Mouse (Mus musculus) heart, embryonic 13.5 days (tissue): Measurements from ENCODE around the gene Rab11b. TPM values are rescaled to one million over a fixed set of nuclear protein-coding genes. Genes with fewer than 3 reads are reported as not detected.
"Not testable (repeated sequence)": the region's sequence is repeated elsewhere in the genome, so short reads cannot be mapped to it uniquely, and the experiment has no call there.

ENCODE experiments used
- ATAC-seq: fragments of 200-750 bp; cut with Nextera tagmentation; 2 replicates; pipeline ENCODE4 v1.8.0; 2017; ENCODE audit warnings: moderate TSS enrichment; ENCODE audit not compliant: insufficient number of reproducible peaks, low FRiP score, low TSS enrichment; ENCODE audit errors: extremely low read depth
- H3K27ac ChIP-seq: fragments of 300-500 bp; sonication (generic); replicated peaks from 2 replicates; pipeline ENCODE4 v1.5.1; 2015; ENCODE audit warnings: moderate library complexity, mild to moderate bottlenecking, inconsistent platforms
- H3K27me3 ChIP-seq: fragments of 300-500 bp; sonication (generic); replicated peaks from 2 replicates; pipeline ENCODE4 v1.6.1; 2015; ENCODE audit warnings: mild to moderate bottlenecking, inconsistent platforms
- H3K36me3 ChIP-seq: fragments of 300-500 bp; sonication (generic); 2 replicates; pipeline ENCODE4 v1.6.1; 2015; ENCODE audit warnings: mild to moderate bottlenecking, inconsistent platforms
- H3K4me1 ChIP-seq: fragments of 300-500 bp; sonication (generic); 2 replicates; pipeline ENCODE4 v1.6.1; 2015; ENCODE audit warnings: inconsistent platforms
- H3K4me2 ChIP-seq: fragments of 300-500 bp; sonication (generic); 2 replicates; pipeline ENCODE4 v1.6.1; 2015; ENCODE audit warnings: inconsistent platforms, mild to moderate bottlenecking, moderate library complexity
- H3K4me3 ChIP-seq: fragments of 300-500 bp; sonication (generic); 2 replicates; pipeline ENCODE4 v1.5.1; 2015; ENCODE audit warnings: moderate library complexity, mild to moderate bottlenecking, inconsistent platforms
- H3K9ac ChIP-seq: fragments of 300-500 bp; sonication (generic); 2 replicates; pipeline ENCODE4 v1.6.1; 2015; ENCODE audit warnings: inconsistent platforms, mild to moderate bottlenecking, moderate library complexity
- H3K9me3 ChIP-seq: fragments of 300-500 bp; sonication (generic); 2 replicates; pipeline ENCODE4 v1.6.1; 2016; ENCODE audit warnings: inconsistent platforms
- WGBS: fragments of 180-500 bp; shearing (Covaris S2); methylation state at CpG from one replicate; pipeline ENCODE4 v1.1.7; 2015; ENCODE audit warnings: mixed read lengths; 5-methylcytosine and 5-hydroxymethylcytosine counted together
- polyA plus RNA-seq: library from polyadenylated mRNA; unstranded; fragments of >200 nt; fragmentation: Nextera tagmentation; extraction: Ambion mirVana; gene quantifications from 2 replicates; pipeline ENCODE4 v1.2.1, GENCODE M21; 2015

The Rab11b gene
- polyA plus RNA-seq, 1 experiment from 2014 or later: 318 TPM

DNA sequence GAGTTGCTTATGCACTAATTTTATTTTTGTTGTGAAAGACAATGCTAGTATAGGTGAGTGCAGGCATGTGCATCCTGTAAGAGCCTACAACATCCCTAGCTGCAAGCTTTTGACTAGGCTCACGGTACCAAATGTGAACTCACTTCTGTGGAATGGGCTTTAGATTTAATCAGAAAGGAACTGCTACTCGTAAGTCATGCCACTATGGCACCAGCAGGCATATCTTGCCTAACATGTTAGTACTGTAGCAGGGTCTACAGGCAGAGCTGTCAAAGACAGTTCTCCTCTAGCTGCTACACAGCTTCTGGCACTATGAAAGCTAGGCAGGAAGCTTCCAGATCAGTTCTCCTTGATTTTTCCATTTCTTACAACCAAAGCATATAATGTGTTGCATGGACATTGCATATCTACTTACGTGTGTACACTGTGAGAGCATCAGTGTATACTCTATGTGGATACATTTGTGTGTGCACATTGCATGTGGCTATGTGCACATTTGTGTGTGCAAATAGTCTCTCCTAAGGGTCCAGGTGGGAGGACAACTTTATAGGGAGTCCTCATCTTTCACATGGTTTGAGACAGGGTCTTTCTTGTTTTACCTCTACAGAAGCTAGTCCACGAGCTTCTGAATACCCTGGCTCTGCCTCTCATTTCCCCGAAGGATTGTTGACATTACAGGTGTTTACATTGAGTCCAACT, 15.5 kb downstream of the Rab11b start:
- Histone ChIP-seq H3K27ac (no peak overlapping the region), H3K4me2 (no peak overlapping the region), H3K4me1 (peaks cover 9% of the 10 kb centered on the region), H3K4me3 (no peak overlapping the region), H3K27me3 (no peaks in the 10 kb centered on the region), H3K36me3 (peaks cover 47% of the 10 kb centered on the region), H3K9ac (no peak overlapping the region), H3K9me3 (no peaks in the 10 kb centered on the region; the same call in 1 of the 2 replicates)
- 80% methylated on average over 5 of the region's 5 CpGs for WGBS
- ATAC-seq: no peak

DNA sequence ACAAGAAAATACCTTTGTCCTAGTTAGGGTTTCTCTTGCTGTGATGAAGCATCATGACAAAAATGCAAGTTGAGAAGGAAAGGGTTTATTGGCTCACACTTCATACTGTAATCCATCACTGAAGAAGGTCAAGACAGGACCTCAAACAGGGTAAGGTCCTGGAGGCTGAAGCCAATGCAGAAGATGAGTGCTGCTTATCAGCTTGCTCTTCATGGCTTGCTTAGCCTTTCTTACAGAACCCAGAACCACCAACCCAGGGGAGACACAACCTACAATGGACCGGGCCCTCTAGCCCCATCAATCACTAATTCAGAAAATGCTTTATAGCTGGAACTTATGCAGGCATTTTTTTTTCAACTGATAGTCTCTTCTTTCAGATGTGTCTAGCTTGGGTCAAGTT, 17.9 kb downstream of the Rab11b start:
- no peaks in the 10 kb centered on the region; the same call in 1 of the 2 replicates for H3K9me3 ChIP-seq

DNA sequence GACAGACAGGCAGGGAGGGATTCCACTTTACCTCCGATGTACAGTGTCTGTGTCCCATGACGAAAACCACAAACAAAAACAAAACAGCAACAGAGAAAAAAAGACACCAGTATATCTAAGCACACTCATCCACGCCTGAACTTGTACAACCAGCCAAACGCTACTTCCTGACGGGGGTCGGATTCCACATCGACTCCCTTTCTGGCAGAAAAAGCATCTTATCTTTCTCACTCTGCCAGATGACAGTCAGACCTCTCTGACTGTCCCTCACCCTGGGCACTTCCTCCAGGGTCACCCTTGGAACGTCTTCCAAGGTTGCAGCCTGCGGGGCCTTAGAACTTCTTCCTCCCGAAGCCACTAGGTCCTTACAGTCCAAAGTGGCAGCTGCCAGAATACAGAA, 26.8 kb downstream of the Rab11b start:
- not testable (repeated sequence) for H3K4me1 ChIP-seq, H3K36me3 ChIP-seq, H3K4me2 ChIP-seq, H3K27me3 ChIP-seq, H3K4me3 ChIP-seq, H3K9me3 ChIP-seq, ATAC-seq, H3K9ac ChIP-seq, H3K27ac ChIP-seq
- 50% methylated on average over 10 of the region's 10 CpGs for WGBS

More for the DNA sequence above, 17.9 kb downstream of the Rab11b start:
- no peak overlapping the region for H3K4me2 ChIP-seq
- 97% methylated on average over 1 of the region's 1 CpGs for WGBS
- H3K4me1 ChIP-seq: peaks cover 9% of the 10 kb centered on the region
- peaks cover 23% of the 10 kb centered on the region for H3K36me3 ChIP-seq
- no peak overlapping the region for H3K9ac ChIP-seq
- H3K27ac ChIP-seq: no peak overlapping the region
- ATAC-seq: no peak
- no peak overlapping the region for H3K4me3 ChIP-seq
- no peaks in the 10 kb centered on the region for H3K27me3 ChIP-seq

DNA sequence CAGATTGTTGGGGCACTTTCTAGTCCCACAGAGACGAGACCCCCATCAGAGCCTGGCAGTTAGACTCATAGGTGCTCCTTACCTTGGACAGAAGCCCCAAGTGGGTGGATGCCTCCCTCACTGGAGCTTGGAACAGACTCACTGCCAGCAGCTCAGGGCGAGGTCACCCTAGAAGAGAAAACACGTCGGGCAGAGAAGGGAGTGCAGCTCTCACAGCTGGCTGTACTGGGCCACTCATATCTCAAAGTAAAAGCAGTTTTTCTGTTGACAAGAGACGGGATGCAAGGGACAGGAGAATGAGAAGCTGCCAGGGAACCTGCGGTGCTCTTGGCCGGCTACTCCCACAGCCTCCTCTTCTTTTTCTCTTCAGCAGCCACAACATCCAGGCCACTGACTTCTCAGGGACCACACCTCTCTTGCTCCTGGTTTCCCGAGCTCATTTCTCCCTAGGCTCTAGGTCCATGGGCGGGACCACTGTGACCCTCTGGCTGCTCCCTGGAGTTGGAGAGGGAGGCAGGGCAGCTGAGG, 27.7 kb downstream of the Rab11b start:
- whole genome bisulfite sequencing: 45% methylated on average over 9 of the region's 9 CpGs
- not testable (repeated sequence) for H3K27ac ChIP-seq, H3K9ac ChIP-seq, H3K4me3 ChIP-seq, ATAC-seq, H3K9me3 ChIP-seq, H3K4me2 ChIP-seq, H3K36me3 ChIP-seq, H3K27me3 ChIP-seq, H3K4me1 ChIP-seq

DNA sequence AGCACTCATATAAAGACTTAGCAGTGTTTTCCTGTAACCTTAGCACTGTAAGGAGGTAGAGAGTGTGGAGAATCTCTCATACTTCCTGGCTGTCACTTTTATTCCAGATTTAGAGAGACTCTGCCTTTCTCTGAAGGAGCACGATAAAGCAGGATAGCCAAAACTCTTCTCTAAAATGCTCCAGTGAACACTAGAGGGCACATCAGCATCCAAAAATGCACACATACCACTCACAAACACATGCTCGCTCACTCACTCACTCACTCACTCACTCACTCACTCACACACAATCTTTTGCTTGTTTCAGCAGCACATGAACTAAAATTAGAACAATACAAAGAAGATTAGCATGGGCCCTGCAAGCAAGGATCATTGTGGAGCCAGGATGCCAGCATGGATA, 31.1 kb downstream of the Rab11b start:
- 58% methylated on average over 2 of the region's 2 CpGs for WGBS
- ATAC-seq: no peak
- no peak overlapping the region for H3K4me2 ChIP-seq

DNA sequence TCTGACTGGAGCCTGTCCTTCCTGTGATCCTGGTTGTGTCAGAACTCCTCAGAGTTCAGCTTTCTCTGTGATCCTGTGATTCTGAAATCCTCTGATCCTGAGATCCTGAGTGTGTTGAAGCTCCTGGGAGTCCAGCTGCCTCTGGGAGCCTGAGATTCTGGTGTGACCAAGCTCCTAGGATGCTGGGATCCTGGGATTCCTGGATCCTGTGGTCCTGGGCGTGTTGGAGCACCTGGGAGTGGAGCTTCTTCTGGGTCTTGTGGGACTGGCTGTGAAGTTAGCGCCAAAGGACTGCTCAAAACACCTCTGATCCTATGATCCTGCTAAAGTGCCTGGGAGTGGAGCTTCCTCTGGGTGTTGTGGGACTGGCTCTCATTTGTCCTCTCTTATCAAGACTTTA, 31.9 kb downstream of the Rab11b start:
- no peak overlapping the region for H3K4me2 ChIP-seq
- no peak overlapping the region for H3K4me3 ChIP-seq
- no peak overlapping the region for H3K27ac ChIP-seq
- 85% methylated on average over 2 of the region's 2 CpGs for WGBS
- ATAC-seq: no peak
- H3K36me3 ChIP-seq: no peaks in the 10 kb centered on the region
- H3K9me3 ChIP-seq: 0 out of 2 replicates have a peak, but pooled peaks cover 5% of the 10 kb centered on the region
- peaks cover 4% of the 10 kb centered on the region; the same call in 1 of the 2 replicates for H3K4me1 ChIP-seq
- H3K9ac ChIP-seq: no peak overlapping the region
- H3K27me3 ChIP-seq: no peaks in the 10 kb centered on the region

More for the DNA sequence above, 31.1 kb downstream of the Rab11b start:
- Histone ChIP-seq H3K9me3 (0 out of 2 replicates have a peak, but pooled peaks cover 5% of the 10 kb centered on the region), H3K27ac (no peak overlapping the region), H3K9ac (no peak overlapping the region), H3K36me3 (no peaks in the 10 kb centered on the region), H3K4me1 (peaks cover 4% of the 10 kb centered on the region; the same call in 1 of the 2 replicates), H3K4me3 (no peak overlapping the region), H3K27me3 (no peaks in the 10 kb centered on the region)

DNA sequence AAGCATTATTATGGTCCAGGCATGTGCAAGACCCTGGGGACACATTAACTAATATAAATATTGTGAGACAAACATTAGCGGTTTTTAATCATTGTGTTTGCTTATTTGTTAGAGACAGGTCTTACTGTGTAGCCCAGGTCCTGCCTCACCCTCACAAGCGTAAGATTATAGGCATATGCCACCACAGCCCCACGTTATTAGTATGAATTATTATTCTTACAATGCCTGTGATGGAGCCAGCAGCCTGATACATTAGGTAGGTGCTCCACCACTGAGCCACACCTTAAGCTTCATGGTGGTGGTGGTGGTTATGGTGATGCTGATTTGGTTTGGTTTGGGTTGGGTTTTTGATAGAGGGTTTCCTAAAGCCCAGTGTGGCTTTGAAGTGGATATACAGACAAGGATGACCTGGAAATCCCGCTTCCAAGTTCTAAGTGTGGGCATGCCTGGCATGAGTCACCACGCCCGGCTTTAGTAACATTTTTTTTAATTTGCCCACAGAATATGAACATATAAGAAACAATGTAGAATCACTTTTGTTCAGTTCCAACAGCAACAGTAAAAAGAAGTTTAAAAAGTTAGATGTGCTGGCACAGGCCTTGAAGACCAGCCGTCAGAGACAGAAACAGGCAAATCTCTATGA, 40.5 kb downstream of the Rab11b start:
- Histone ChIP-seq H3K9me3 (no peaks in the 10 kb centered on the region), H3K36me3 (0 out of 2 replicates have a peak, but pooled peaks cover 3% of the 10 kb centered on the region), H3K27ac (no peak overlapping the region), H3K4me2 (no peak overlapping the region), H3K27me3 (no peaks in the 10 kb centered on the region), H3K4me3 (no peak overlapping the region), H3K4me1 (peaks cover 3% of the 10 kb centered on the region; the same call in 1 of the 2 replicates), H3K9ac (no peak overlapping the region)
- 90% methylated on average over 7 of the region's 7 CpGs for WGBS
- no peak for ATAC-seq

DNA sequence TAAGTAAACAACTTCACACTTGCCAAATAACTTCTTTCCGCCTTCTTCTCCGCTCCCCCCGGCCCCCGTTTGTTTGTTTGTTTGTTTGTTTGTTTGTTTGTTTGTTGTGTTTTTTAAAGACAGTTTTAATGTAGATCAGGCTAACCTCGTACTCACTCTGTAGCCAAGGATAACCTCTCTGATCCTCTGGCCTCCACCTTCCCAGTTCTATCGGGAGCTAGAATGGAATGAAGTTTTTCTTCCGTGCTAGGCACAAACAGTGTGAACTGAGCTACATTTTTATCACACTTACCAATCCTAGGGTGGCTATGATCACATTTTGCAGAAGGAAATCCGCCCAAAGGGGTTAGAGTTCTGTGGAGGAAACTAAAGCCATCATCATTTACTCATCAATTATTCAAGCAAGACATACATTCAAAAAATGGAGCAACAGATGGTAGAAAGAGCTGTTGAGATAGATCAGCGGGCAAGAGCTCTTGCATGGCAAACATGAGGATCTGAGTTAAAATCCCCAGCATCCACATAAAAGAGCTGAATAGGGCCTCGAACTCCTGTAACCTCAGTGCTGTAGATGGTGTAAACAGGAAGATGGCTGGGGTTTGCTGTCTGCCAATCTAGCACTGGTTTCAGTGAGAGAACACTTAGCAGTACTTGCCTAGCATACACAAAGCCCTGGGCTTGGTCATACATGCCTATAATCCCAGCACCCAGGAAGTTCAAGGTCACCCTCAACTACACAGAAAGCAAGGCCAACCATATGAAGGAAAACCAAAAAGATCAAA, 41.2 kb downstream of the Rab11b start:
- 0 out of 2 replicates have a peak, but pooled peaks cover 3% of the 10 kb centered on the region for H3K36me3 ChIP-seq
- peak overlapping the region; percentile 69 for H3K4me2 ChIP-seq
- H3K9me3 ChIP-seq: no peaks in the 10 kb centered on the region
- ATAC-seq: no peak
- H3K27ac ChIP-seq: no peak overlapping the region
- H3K4me3 ChIP-seq: peak overlapping the region; percentile 68
- H3K4me1 ChIP-seq: peaks cover 3% of the 10 kb centered on the region; the same call in 1 of the 2 replicates
- no peaks in the 10 kb centered on the region for H3K27me3 ChIP-seq
- no peak overlapping the region for H3K9ac ChIP-seq
- WGBS: 44% methylated on average over 10 of the region's 10 CpGs

DNA sequence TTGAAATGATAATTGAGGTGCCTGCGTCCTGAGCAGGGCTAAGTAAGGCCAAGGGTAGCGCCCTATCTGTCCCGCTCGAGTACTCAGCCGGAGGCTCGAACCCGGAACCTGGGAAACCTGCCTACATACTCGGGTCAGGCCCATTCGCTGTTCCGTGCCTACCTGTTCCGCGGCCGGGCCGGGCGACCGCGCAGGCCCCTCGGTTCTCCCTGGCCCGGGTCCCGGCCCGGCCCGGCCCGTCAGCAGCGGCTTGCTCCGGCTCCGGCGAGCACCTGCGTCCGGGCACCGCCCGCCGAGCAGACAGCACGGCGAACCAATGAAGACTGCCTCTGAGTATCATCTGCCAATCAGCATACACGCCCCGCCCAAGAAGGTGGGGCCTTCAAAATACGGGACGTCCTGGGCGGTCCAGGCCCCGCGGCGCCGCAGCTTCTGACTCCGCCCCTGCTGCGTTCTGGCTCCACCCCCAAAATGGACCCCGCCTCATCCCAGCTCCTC, 41.9 kb downstream of the Rab11b start, which contains the start of gene March2:
Gene March2 (minus strand): TSS at position 287 of the 498 bp plus-strand sequence.
- peak within 1 kb of the TSS; percentile 83 for H3K9ac ChIP-seq
- 0 out of 2 replicates have a peak, but pooled peaks cover 3% of the 10 kb centered on the region for H3K36me3 ChIP-seq
- H3K27ac ChIP-seq: peak within 1 kb of the TSS; percentile 37; the same call in 1 of the 2 replicates
- peak; percentile 100 for ATAC-seq
- no peaks in the 10 kb centered on the region for H3K9me3 ChIP-seq
- H3K4me1 ChIP-seq: peaks cover 3% of the 10 kb centered on the region
- H3K27me3 ChIP-seq: no peaks in the 10 kb centered on the region
- WGBS: under 1% methylated on average over 46 of the region's 46 CpGs
- peak within 1 kb of the TSS; percentile 68 for H3K4me3 ChIP-seq
- peak within 1 kb of the TSS; percentile 69 for H3K4me2 ChIP-seq

DNA sequence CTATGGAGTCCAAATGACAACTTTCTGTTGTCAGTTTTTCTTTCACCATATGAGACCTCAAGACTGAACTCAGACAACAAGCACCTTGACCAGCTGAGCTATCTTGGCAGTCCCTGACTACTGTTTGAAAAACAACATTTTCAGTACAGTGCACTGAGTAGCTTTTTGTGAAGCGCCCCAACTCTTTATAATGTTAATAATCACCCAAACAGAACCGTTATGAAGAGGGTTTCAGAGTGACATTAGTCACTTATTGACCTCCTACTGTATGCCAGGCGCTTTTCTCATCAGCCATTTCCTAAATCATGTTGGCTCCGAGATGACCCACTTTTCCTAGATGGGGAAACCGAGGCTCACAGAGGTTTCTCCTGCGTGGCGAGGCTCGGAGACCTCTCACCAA, 42.3 kb downstream of the Rab11b start:
- Histone ChIP-seq H3K4me2 (peak overlapping the region; percentile 69), H3K4me1 (peaks cover 8% of the 10 kb centered on the region), H3K27me3 (no peaks in the 10 kb centered on the region), H3K36me3 (0 out of 2 replicates have a peak, but pooled peaks cover 3% of the 10 kb centered on the region), H3K9me3 (no peaks in the 10 kb centered on the region), H3K9ac (peak overlapping the region; percentile 83), H3K4me3 (peak overlapping the region; percentile 68), H3K27ac (peak overlapping the region; percentile 37; the same call in 1 of the 2 replicates)
- no peak for ATAC-seq
- WGBS: 10% methylated on average over 8 of the region's 8 CpGs
